Mouse (Mus musculus) bone marrow macrophage, adult 2 months (primary cell): ENCODE results near the gene Them7. TPM values are rescaled to one million over a fixed set of nuclear protein-coding genes. Genes with fewer than 3 reads are reported as not detected.

Source experiments
- H3K27ac ChIP-seq: 2 replicates; pipeline ENCODE4 v1.5.1; 2012; ENCODE audit warnings: low read depth, low read length; ENCODE audit not compliant: insufficient read depth
- H3K4me1 ChIP-seq: 2 replicates; pipeline ENCODE4 v1.6.1; 2012; ENCODE audit warnings: low read length; ENCODE audit not compliant: control insufficient read depth, insufficient read depth
- H3K4me3 ChIP-seq: 2 replicates; pipeline ENCODE4 v1.5.1; 2012; ENCODE audit warnings: mild to moderate bottlenecking, low read length, moderate library complexity; ENCODE audit not compliant: insufficient read depth
- CTCF ChIP-seq: IDR thresholded peaks from 2 replicates; pipeline ENCODE4 v1.5.1; 2012; ENCODE audit warnings: low read depth, mild to moderate bottlenecking, low read length, moderate library complexity
- POLR2A ChIP-seq: IDR thresholded peaks from 2 replicates; pipeline ENCODE4 v1.6.1; 2012; ENCODE audit warnings: mild to moderate bottlenecking, low read depth, low read length, borderline replicate concordance
- polyA plus RNA-seq: library from polyadenylated mRNA; stranded (reverse); fragments of >200 nt; gene quantifications from 2 replicates; pipeline ENCODE4 v1.2.4, GENCODE M21; 2012; ENCODE audit not compliant: missing spikeins, insufficient read depth, insufficient read length

The Them7 gene
- polyA plus RNA-seq, 1 experiment: not detected

- Histone ChIP-seq H3K4me3 (no peak overlapping the region), H3K27ac (no peak overlapping the region), H3K4me1 (no peaks in the 10 kb centered on the region)
- no peak for TF ChIP-seq CTCF
- TF ChIP-seq POLR2A: no peak
These were observed 194.6 kb downstream of the Them7 start for GRCm38 (mm10) chr2:105418629-105419227.

DNA sequence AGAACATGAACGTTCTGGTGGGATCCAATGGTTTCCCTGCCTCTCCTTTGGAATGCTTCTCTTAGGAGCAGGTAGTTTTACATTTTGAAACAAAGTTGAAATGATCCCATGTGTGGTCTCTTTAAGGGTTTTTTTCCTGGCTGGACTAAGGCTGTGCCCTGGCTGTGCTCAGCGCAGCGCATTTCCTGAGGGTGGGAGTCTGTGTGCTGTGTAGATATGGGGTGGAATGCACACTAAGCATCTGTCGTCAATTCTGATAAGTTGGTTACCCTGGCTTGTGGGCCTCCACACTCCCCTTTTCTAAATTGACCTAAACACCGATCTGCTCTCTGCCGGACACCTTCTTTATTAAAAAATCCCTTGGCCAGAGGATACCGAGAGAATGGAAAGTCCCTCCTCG lies 203.3 kb downstream of the Them7 start:
- H3K4me3 ChIP-seq: no peak overlapping the region
- no peak overlapping the region for H3K27ac ChIP-seq
- H3K4me1 ChIP-seq: no peaks in the 10 kb centered on the region
- TF ChIP-seq POLR2A: no peak
- TF ChIP-seq CTCF: no peak

GRCm38 (mm10) chr2:105428029-105428428 lies 203.9 kb downstream of the Them7 start:
- no peak overlapping the region for H3K4me3 ChIP-seq

DNA sequence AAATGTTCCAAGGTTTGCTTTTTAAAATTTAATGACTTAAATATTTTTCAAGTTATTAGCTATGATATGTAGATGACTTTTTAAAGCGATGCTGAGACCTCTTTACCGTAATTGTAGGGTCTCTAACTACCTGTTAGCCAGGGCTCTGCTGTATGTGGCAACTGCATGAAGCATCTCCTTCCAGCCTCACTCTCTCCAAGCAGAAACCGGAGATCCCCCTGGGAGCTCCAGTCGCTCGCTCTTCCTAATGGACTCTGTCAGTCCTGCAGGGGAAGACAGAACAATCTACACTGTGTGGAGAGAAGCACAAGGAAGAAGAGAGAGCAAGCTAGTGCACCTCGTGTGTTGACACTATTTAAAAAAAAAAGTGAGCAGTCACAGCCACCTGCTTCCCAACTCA lies 204.3 kb downstream of the Them7 start:
- TF ChIP-seq POLR2A (no peak), CTCF (no peak)
- H3K27ac ChIP-seq: no peak overlapping the region
- no peaks in the 10 kb centered on the region for H3K4me1 ChIP-seq
- no peak overlapping the region for H3K4me3 ChIP-seq

More at GRCm38 (mm10) chr2:105428029-105428428, 203.9 kb downstream of the Them7 start:
- H3K27ac ChIP-seq: no peak overlapping the region
- TF ChIP-seq CTCF (peak; percentile 89), POLR2A (no peak)
- no peaks in the 10 kb centered on the region for H3K4me1 ChIP-seq

Other genes with a start within 250 kb of the Them7 start
- 158 and 169 TPM in 2 replicates for gene Eif3m, start 207.2 kb upstream of the Them7 start, polyA plus RNA-seq
- gene Gm11060, start 132.3 kb upstream of the Them7 start, polyA plus RNA-seq: not detected in 2 replicates
- gene Wt1, start 97.8 kb upstream of the Them7 start, polyA plus RNA-seq: not detected in 2 replicates
- gene Rcn1, start 175.0 kb downstream of the Them7 start, polyA plus RNA-seq: 0.41 and 1.3 TPM in 2 replicates